Mouse (Mus musculus) neural tube, embryonic 14.5 days (tissue): ENCODE measurements around the gene Cd44. TPM values are rescaled to one million over a fixed set of nuclear protein-coding genes. Genes with fewer than 3 reads are reported as not detected.
A peak's percentile ranks its signal among the peaks of the same experiment; 100 is the strongest.

ENCODE experiments used
- ATAC-seq: fragments of 200-750 bp; cut with Nextera tagmentation; 2 replicates; pipeline ENCODE4 v1.8.0; 2017; ENCODE audit warnings: low read depth, mild to moderate bottlenecking, moderate TSS enrichment, moderate library complexity
- H3K27ac ChIP-seq: fragments of 300-500 bp; sonication (generic); 2 replicates; pipeline ENCODE4 v1.5.1; 2014; ENCODE audit warnings: low read depth, mild to moderate bottlenecking, control low read depth, low read length, moderate library complexity, mixed read lengths
- H3K27me3 ChIP-seq: fragments of 300-500 bp; sonication (generic); 2 replicates; pipeline ENCODE4 v1.6.1; 2014; ENCODE audit warnings: low read length; ENCODE audit not compliant: control insufficient read depth, insufficient read depth
- H3K36me3 ChIP-seq: fragments of 300-500 bp; sonication (generic); 2 replicates; pipeline ENCODE4 v1.6.1; 2014; ENCODE audit warnings: low read length, mixed read lengths; ENCODE audit not compliant: control insufficient read depth, insufficient read depth
- H3K4me1 ChIP-seq: fragments of 300-500 bp; sonication (generic); 2 replicates; pipeline ENCODE4 v1.6.1; 2014; ENCODE audit warnings: low read length; ENCODE audit not compliant: control insufficient read depth, insufficient read depth
- H3K4me2 ChIP-seq: fragments of 300-500 bp; sonication (generic); 2 replicates; pipeline ENCODE4 v1.6.1; 2014; ENCODE audit warnings: mild to moderate bottlenecking, low read depth, low read length, control low read depth
- H3K4me3 ChIP-seq: fragments of 300-500 bp; sonication (generic); 2 replicates; pipeline ENCODE4 v1.5.1; 2014; ENCODE audit warnings: low read depth, low read length, control low read depth, mixed read lengths
- H3K9ac ChIP-seq: fragments of 300-500 bp; sonication (generic); replicated peaks from 2 replicates; pipeline ENCODE4 v1.6.1; 2014; ENCODE audit warnings: low read depth, mild to moderate bottlenecking, control low read depth, low read length, mixed read lengths
- H3K9me3 ChIP-seq: fragments of 300-500 bp; sonication (generic); 2 replicates; pipeline ENCODE4 v1.6.1; 2016; ENCODE audit warnings: low read length; ENCODE audit not compliant: control insufficient read depth
- WGBS: fragments of 180-500 bp; shearing (Covaris S2); extraction: QIAGEN DNeasy Blood & Tissue Kit; methylation state at CpG from one replicate; pipeline ENCODE4 v1.1.7; 2014; 5-methylcytosine and 5-hydroxymethylcytosine counted together
- polyA plus RNA-seq: library from polyadenylated mRNA; unstranded; fragments of >200 nt; fragmentation: Nextera tagmentation; extraction: Ambion mirVana; gene quantifications from 2 replicates; pipeline ENCODE4 v1.2.1, GENCODE M21; 2014

Cd44 gene
- polyA plus RNA-seq, 1 experiment from 2014 or later = 4.5 TPM

DNA sequence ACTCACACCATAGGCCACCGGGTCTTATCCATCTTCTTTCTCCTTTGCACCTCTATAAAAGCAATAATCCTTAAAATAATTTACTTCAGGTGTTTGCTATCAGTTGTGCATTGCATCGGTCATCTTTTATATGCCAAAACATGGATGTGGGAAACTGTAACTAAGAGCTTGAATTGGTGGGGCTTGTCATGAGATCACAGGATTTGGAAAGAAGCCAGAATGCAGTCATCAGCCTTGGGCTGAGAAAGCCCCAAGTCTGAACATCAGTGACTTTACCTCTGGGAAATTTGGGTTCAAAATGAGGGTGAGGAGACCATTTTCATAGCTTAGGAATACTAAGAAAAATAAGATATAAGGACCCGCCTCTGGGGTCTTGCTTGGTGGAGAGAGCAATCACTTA is 4.1 kb upstream of the Cd44 start:
- no peaks in the 10 kb centered on the region for H3K9me3 ChIP-seq
- H3K4me2 ChIP-seq = no peak overlapping the region
- H3K27me3 ChIP-seq = no peaks in the 10 kb centered on the region
- no peak overlapping the region for H3K27ac ChIP-seq
- H3K4me1 ChIP-seq = no peaks in the 10 kb centered on the region
- 84% methylated on average over 3 of the region's 3 CpGs for WGBS
- no peaks in the 10 kb centered on the region for H3K36me3 ChIP-seq
- no peak for ATAC-seq
- no peak overlapping the region for H3K4me3 ChIP-seq
- H3K9ac ChIP-seq = no peak overlapping the region

DNA sequence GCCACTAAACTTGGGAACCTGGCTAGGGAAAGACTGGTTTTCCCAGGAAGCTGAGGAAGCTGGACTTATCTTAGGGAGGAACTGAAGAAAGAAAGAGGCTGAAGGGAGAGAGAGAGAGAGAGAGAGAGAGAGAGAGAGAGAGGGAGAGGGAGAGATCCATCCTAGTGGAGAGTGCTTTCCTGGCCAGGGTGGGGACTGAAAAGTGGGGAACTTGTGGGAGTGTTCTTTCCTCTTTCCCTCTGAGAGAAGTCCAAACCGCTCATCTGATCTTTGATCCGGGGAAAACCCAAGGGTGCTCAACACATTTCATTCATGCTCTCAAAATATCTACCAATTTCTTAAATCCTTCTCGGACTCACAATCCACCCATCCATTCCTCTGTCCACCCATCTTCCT is 361 bp upstream of the Cd44 start:
- no peaks in the 10 kb centered on the region for H3K4me1 ChIP-seq
- no peaks in the 10 kb centered on the region for H3K27me3 ChIP-seq
- ATAC-seq = no peak
- H3K27ac ChIP-seq = no peak overlapping the region
- peak overlapping the region; percentile 19; the same call in 1 of the 2 replicates for H3K4me3 ChIP-seq
- H3K9ac ChIP-seq = no peak overlapping the region
- no peaks in the 10 kb centered on the region for H3K36me3 ChIP-seq
- H3K9me3 ChIP-seq = no peaks in the 10 kb centered on the region
- H3K4me2 ChIP-seq = peak overlapping the region; percentile 48; the same call in 1 of the 2 replicates
- WGBS = 25% methylated on average over 3 of the region's 3 CpGs

DNA sequence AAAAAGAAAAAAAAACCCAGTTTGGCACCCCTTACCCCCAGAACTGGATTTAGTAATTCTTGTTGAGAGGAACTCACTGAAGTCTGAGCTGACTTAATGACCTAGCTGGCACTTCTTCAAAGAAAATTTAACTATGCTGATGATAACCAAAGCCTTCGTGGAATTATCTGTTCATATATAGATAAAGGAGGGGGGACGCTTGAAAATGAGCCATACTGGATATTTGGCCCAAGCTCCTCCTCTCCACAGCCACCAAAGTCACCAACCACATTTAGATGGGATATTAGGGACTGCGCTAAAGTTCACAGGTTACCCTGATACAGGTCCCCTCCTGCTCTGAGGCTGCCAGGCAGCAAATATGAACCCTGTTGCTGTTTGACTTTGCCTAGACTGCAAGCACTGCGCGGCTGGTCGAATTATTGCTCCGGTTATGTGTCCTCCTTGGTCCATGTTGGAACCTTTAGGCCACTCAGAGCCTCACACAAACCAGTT is 1.2 kb downstream of the Cd44 start:
- Histone ChIP-seq H3K27ac (no peak overlapping the region), H3K4me2 (no peak overlapping the region), H3K27me3 (no peaks in the 10 kb centered on the region), H3K36me3 (no peaks in the 10 kb centered on the region), H3K4me1 (no peaks in the 10 kb centered on the region), H3K9me3 (no peaks in the 10 kb centered on the region), H3K4me3 (no peak overlapping the region), H3K9ac (no peak overlapping the region)
- WGBS = 60% methylated on average over 7 of the region's 7 CpGs
- ATAC-seq = no peak

DNA sequence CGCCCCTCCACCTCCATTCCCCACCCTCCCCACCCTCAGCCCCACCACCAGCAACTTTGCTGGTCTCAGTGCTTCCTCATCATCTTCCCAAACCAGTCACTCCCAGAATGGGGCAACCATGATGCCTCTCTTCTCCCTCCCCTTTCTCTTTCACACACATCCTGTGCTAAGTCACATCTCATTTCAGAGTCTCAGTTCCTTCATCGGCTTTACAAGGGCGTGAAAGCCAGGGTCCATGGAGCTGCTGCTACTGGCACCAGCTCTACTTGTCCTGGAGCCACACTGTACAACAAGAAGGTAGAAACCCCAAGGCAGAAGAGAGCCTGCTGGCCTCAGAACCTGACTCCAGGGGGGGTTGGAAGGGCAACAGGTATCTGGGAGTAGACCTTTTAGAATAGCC is 2.2 kb downstream of the Cd44 start:
- H3K4me2 ChIP-seq = no peak overlapping the region
- WGBS = 91% methylated on average over 3 of the region's 3 CpGs
- H3K4me3 ChIP-seq = no peak overlapping the region

DNA sequence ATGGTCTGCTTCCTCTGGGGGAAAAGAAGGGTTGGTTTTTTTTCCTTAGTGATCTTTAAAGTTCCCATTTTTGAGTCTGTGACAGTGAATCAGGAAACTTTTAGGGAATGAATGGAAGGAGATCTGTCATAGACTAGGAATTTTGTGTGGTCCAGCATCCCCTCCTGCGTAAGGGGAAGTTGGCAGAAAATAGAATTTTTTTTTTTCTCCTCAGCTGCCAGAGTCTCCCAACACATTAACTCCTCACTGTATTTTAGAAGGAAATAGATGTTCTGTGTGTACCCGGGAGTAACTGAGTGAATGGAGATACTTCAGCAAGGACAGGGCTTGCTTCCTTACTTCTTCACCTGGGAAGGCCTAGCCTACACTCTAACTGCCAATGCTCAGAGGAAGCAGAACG is 2.9 kb downstream of the Cd44 start:
- Histone ChIP-seq H3K4me1 (no peaks in the 10 kb centered on the region), H3K4me2 (no peak overlapping the region), H3K27ac (no peak overlapping the region), H3K9ac (no peak overlapping the region), H3K4me3 (no peak overlapping the region), H3K27me3 (no peaks in the 10 kb centered on the region), H3K9me3 (no peaks in the 10 kb centered on the region), H3K36me3 (no peaks in the 10 kb centered on the region)
- 88% methylated on average over 3 of the region's 3 CpGs for WGBS
- ATAC-seq = no peak

More for the DNA sequence above, 2.2 kb downstream of the Cd44 start:
- H3K27ac ChIP-seq = no peak overlapping the region
- no peaks in the 10 kb centered on the region for H3K4me1 ChIP-seq
- no peaks in the 10 kb centered on the region for H3K36me3 ChIP-seq
- no peaks in the 10 kb centered on the region for H3K27me3 ChIP-seq
- H3K9me3 ChIP-seq = no peaks in the 10 kb centered on the region
- no peak for ATAC-seq
- H3K9ac ChIP-seq = no peak overlapping the region

GRCm38 (mm10) chr2:102896154-102896553 is 5.3 kb downstream of the Cd44 start:
- Histone ChIP-seq H3K4me3 (no peak overlapping the region), H3K27me3 (no peaks in the 10 kb centered on the region), H3K9ac (no peak overlapping the region), H3K4me2 (no peak overlapping the region), H3K4me1 (no peaks in the 10 kb centered on the region), H3K36me3 (no peaks in the 10 kb centered on the region), H3K27ac (no peak overlapping the region), H3K9me3 (no peaks in the 10 kb centered on the region)
- 89% methylated on average over 8 of the region's 8 CpGs for WGBS
- no peak for ATAC-seq

DNA sequence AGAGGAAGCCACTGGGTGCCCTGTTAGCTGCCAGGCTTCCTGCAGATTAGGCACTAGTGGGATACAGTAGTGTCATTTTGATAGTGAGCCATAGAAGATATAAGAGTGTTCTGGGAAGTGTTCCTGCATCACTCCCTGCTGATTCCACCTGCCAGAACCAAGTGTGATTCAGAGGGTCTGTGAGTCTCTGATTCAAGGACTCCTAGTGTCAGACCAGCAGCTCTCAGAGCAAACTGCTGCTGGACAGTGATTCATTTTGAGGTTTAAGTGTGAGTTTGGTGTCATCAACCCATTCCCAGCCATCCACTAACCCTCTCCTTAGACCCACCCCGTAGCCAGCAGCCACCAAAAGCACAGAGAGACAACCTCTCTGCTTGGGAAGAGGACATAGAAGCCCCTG is 6.3 kb downstream of the Cd44 start:
- H3K4me3 ChIP-seq = no peak overlapping the region
- no peak overlapping the region for H3K4me2 ChIP-seq
- H3K27me3 ChIP-seq = no peaks in the 10 kb centered on the region
- no peak overlapping the region for H3K9ac ChIP-seq
- no peak for ATAC-seq
- no peaks in the 10 kb centered on the region for H3K36me3 ChIP-seq
- 76% methylated on average over 1 of the region's 1 CpGs for WGBS
- H3K9me3 ChIP-seq = no peaks in the 10 kb centered on the region
- H3K27ac ChIP-seq = no peak overlapping the region
- no peaks in the 10 kb centered on the region for H3K4me1 ChIP-seq

- no peak overlapping the region for H3K4me3 ChIP-seq
- no peaks in the 10 kb centered on the region for H3K4me1 ChIP-seq
- H3K9me3 ChIP-seq = no peaks in the 10 kb centered on the region
- no peak overlapping the region for H3K27ac ChIP-seq
- H3K9ac ChIP-seq = no peak overlapping the region
- H3K36me3 ChIP-seq = no peaks in the 10 kb centered on the region
- no peak for ATAC-seq
- 92% methylated on average over 4 of the region's 4 CpGs for WGBS
- H3K4me2 ChIP-seq = no peak overlapping the region
- H3K27me3 ChIP-seq = no peaks in the 10 kb centered on the region
Measured at GRCm38 (mm10) chr2:102894785-102895184, 6.7 kb downstream of the Cd44 start.

- no peak overlapping the region for H3K9ac ChIP-seq
- 31% methylated on average over 3 of the region's 3 CpGs for WGBS
- no peaks in the 10 kb centered on the region for H3K9me3 ChIP-seq
- no peaks in the 10 kb centered on the region for H3K27me3 ChIP-seq
- H3K4me1 ChIP-seq = no peaks in the 10 kb centered on the region
- H3K27ac ChIP-seq = no peak overlapping the region
- H3K36me3 ChIP-seq = no peaks in the 10 kb centered on the region
- no peak overlapping the region for H3K4me2 ChIP-seq
- no peak for ATAC-seq
- no peak overlapping the region for H3K4me3 ChIP-seq
Measured at GRCm38 (mm10) chr2:102888688-102889225, 12.7 kb downstream of the Cd44 start.
